Mouse (Mus musculus): ENCODE results near the gene Defb33. TPM values are rescaled to one million over a fixed set of nuclear protein-coding genes. Genes with fewer than 3 reads are reported as not detected.

Gene Defb33
- 263 and 318 TPM in 2 replicates for polyA plus RNA-seq (2012; rRNA removed)

GRCm38 (mm10) chr8:20892369-20892768 lies at the start of gene Defb33:
Gene Defb33 (plus strand): TSS chr8:20892669.
- TF ChIP-seq CTCF (IDR thresholded peaks at IDR 0.05; ENCODE audit: control insufficient read depth, insufficient read depth, insufficient replicate concordance, low read depth, low read length) = no peak
- peak; percentile 40; the same call in 1 of the 2 replicates for TF ChIP-seq POLR2A (IDR thresholded peaks at IDR 0.05; ENCODE audit: control insufficient read depth, low read depth, low read length)
- Histone ChIP-seq H3K36me3 (ENCODE audit: control insufficient read depth, insufficient read depth, low read length) (no peaks in the 10 kb centered on the region), H3K4me1 (ENCODE audit: control insufficient read depth, insufficient read depth, low read length) (no peaks in the 10 kb centered on the region), H3K27ac (ENCODE audit: control insufficient read depth, insufficient read depth, low read depth, low read length) (no peak within 1 kb of the TSS), H3K4me3 (ENCODE audit: control insufficient read depth, low read depth, low read length) (peak within 1 kb of the TSS; percentile 24; the same call in 1 of the 2 replicates), H3K27me3 (ENCODE audit: control insufficient read depth, insufficient read depth, low read length) (no peaks in the 10 kb centered on the region)

- H3K36me3 ChIP-seq (ENCODE audit: control insufficient read depth, insufficient read depth, low read length) = no peaks in the 10 kb centered on the region
- TF ChIP-seq CTCF (IDR thresholded peaks at IDR 0.05; ENCODE audit: control insufficient read depth, insufficient read depth, insufficient replicate concordance, low read depth, low read length) (no peak), POLR2A (IDR thresholded peaks at IDR 0.05; ENCODE audit: control insufficient read depth, low read depth, low read length) (no peak)
- H3K27me3 ChIP-seq (ENCODE audit: control insufficient read depth, insufficient read depth, low read length) = no peaks in the 10 kb centered on the region
- no peaks in the 10 kb centered on the region for H3K4me1 ChIP-seq (ENCODE audit: control insufficient read depth, insufficient read depth, low read length)
- no peak overlapping the region for H3K27ac ChIP-seq (ENCODE audit: control insufficient read depth, insufficient read depth, low read depth, low read length)
- H3K4me3 ChIP-seq (ENCODE audit: control insufficient read depth, low read depth, low read length) = no peak overlapping the region
Observed at GRCm38 (mm10) chr8:20874608-20875007, 17.9 kb upstream of the Defb33 start.

- H3K4me1 ChIP-seq (ENCODE audit: control insufficient read depth, insufficient read depth, low read length) = peaks cover 2% of the 10 kb centered on the region
- H3K36me3 ChIP-seq (ENCODE audit: control insufficient read depth, insufficient read depth, low read length) = no peaks in the 10 kb centered on the region
- no peak within 1 kb of the TSS for H3K27ac ChIP-seq (ENCODE audit: control insufficient read depth, insufficient read depth, low read depth, low read length)
- no peak within 1 kb of the TSS for H3K4me3 ChIP-seq (ENCODE audit: control insufficient read depth, low read depth, low read length)
- H3K27me3 ChIP-seq (ENCODE audit: control insufficient read depth, insufficient read depth, low read length) = no peaks in the 10 kb centered on the region
- no peak for TF ChIP-seq POLR2A (IDR thresholded peaks at IDR 0.05; ENCODE audit: control insufficient read depth, low read depth, low read length)
- no peak for TF ChIP-seq CTCF (IDR thresholded peaks at IDR 0.05; ENCODE audit: control insufficient read depth, insufficient read depth, insufficient replicate concordance, low read depth, low read length)
Observed at GRCm38 (mm10) chr8:20902527-20902926, 10.1 kb downstream of the Defb33 start, which contains the start of gene Gm15056. Gene Gm15056 (minus strand): TSS chr8:20902627.

GRCm38 (mm10) chr8:20907119-20907518 lies 14.7 kb downstream of the Defb33 start:
- H3K4me1 ChIP-seq (ENCODE audit: control insufficient read depth, insufficient read depth, low read length) = peaks cover 2% of the 10 kb centered on the region
- no peak overlapping the region for H3K27ac ChIP-seq (ENCODE audit: control insufficient read depth, insufficient read depth, low read depth, low read length)
- H3K27me3 ChIP-seq (ENCODE audit: control insufficient read depth, insufficient read depth, low read length) = no peaks in the 10 kb centered on the region
- TF ChIP-seq CTCF (IDR thresholded peaks at IDR 0.05; ENCODE audit: control insufficient read depth, insufficient read depth, insufficient replicate concordance, low read depth, low read length) (no peak), POLR2A (IDR thresholded peaks at IDR 0.05; ENCODE audit: control insufficient read depth, low read depth, low read length) (no peak)
- no peak overlapping the region for H3K4me3 ChIP-seq (ENCODE audit: control insufficient read depth, low read depth, low read length)
- H3K36me3 ChIP-seq (ENCODE audit: control insufficient read depth, insufficient read depth, low read length) = no peaks in the 10 kb centered on the region

- H3K4me1 ChIP-seq (ENCODE audit: control insufficient read depth, insufficient read depth, low read length) = peaks cover 2% of the 10 kb centered on the region
- H3K36me3 ChIP-seq (ENCODE audit: control insufficient read depth, insufficient read depth, low read length) = no peaks in the 10 kb centered on the region
- no peaks in the 10 kb centered on the region for H3K27me3 ChIP-seq (ENCODE audit: control insufficient read depth, insufficient read depth, low read length)
- no peak for TF ChIP-seq POLR2A (IDR thresholded peaks at IDR 0.05; ENCODE audit: control insufficient read depth, low read depth, low read length)
- TF ChIP-seq CTCF (IDR thresholded peaks at IDR 0.05; ENCODE audit: control insufficient read depth, insufficient read depth, insufficient replicate concordance, low read depth, low read length) = no peak
- no peak overlapping the region for H3K27ac ChIP-seq (ENCODE audit: control insufficient read depth, insufficient read depth, low read depth, low read length)
- H3K4me3 ChIP-seq (ENCODE audit: control insufficient read depth, low read depth, low read length) = no peak overlapping the region
Observed at GRCm38 (mm10) chr8:20908256-20908655, 15.8 kb downstream of the Defb33 start.

GRCm38 (mm10) chr8:20912288-20912687 lies 19.8 kb downstream of the Defb33 start:
- no peaks in the 10 kb centered on the region for H3K4me1 ChIP-seq (ENCODE audit: control insufficient read depth, insufficient read depth, low read length)
- H3K27ac ChIP-seq (ENCODE audit: control insufficient read depth, insufficient read depth, low read depth, low read length) = no peak overlapping the region
- H3K27me3 ChIP-seq (ENCODE audit: control insufficient read depth, insufficient read depth, low read length) = no peaks in the 10 kb centered on the region
- no peak overlapping the region for H3K4me3 ChIP-seq (ENCODE audit: control insufficient read depth, low read depth, low read length)
- no peaks in the 10 kb centered on the region for H3K36me3 ChIP-seq (ENCODE audit: control insufficient read depth, insufficient read depth, low read length)
- no peak for TF ChIP-seq CTCF (IDR thresholded peaks at IDR 0.05; ENCODE audit: control insufficient read depth, insufficient read depth, insufficient replicate concordance, low read depth, low read length)
- TF ChIP-seq POLR2A (IDR thresholded peaks at IDR 0.05; ENCODE audit: control insufficient read depth, low read depth, low read length) = no peak

- H3K4me1 ChIP-seq (ENCODE audit: control insufficient read depth, insufficient read depth, low read length) = no peaks in the 10 kb centered on the region
- no peak within 1 kb of the TSS for H3K4me3 ChIP-seq (ENCODE audit: control insufficient read depth, low read depth, low read length)
- no peaks in the 10 kb centered on the region for H3K27me3 ChIP-seq (ENCODE audit: control insufficient read depth, insufficient read depth, low read length)
- H3K27ac ChIP-seq (ENCODE audit: control insufficient read depth, insufficient read depth, low read depth, low read length) = no peak within 1 kb of the TSS
- TF ChIP-seq CTCF (IDR thresholded peaks at IDR 0.05; ENCODE audit: control insufficient read depth, insufficient read depth, insufficient replicate concordance, low read depth, low read length) = no peak
- no peak for TF ChIP-seq POLR2A (IDR thresholded peaks at IDR 0.05; ENCODE audit: control insufficient read depth, low read depth, low read length)
- no peaks in the 10 kb centered on the region for H3K36me3 ChIP-seq (ENCODE audit: control insufficient read depth, insufficient read depth, low read length)
Observed at GRCm38 (mm10) chr8:20921971-20922370, 29.5 kb downstream of the Defb33 start, which contains the start of gene Gm6040. Gene Gm6040 (minus strand): TSS chr8:20922071.

Data from testis, adult 2 months (tissue).